Mouse (Mus musculus): Measurements from ENCODE around the gene Crtac1.

DNA sequence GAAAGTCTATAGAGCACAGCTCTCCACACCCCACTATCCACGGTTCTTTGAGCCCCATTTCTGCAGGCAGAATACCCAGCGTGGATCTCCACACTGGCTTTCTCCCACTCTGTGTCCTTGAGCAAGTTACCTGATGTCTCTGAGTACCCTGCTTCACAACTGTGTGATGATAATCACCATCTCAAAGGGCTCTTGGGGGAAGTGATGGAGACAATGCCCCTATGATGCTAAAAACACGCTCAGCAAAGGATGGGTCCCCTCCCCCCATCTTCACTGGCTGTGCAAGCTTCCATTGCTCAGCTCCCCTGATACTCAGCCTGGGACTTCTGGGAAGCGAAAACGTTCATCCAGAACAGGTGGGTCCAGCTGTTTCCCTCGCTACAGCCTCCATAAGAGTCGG, 73.2 kb downstream of the Crtac1 start:
- TF ChIP-seq POLR2A (IDR thresholded peaks at IDR 0.05; ENCODE audit: low read depth, low read length): no peak
- TF ChIP-seq CTCF (IDR thresholded peaks at IDR 0.05; ENCODE audit: borderline replicate concordance, insufficient read depth, low read length): no peak

Measured in embryonic fibroblast, embryonic 13.5 days (primary cell).